Mouse (Mus musculus) gastrocnemius, adult 2 months (tissue): Measurements from ENCODE around the gene Sh3bp5l. TPM values are rescaled to one million over a fixed set of nuclear protein-coding genes. Genes with fewer than 3 reads are reported as not detected.
A peak's percentile ranks its signal among the peaks of the same experiment; 100 is the strongest.
"Not testable (repeated sequence)": the region's sequence is repeated elsewhere in the genome, so short reads cannot be mapped to it uniquely, and the experiment has no call there.

Experiments used
- DNase-seq: peaks from one replicate; pipeline ENCODE4 v3.0.0; 2022
- H3K27ac ChIP-seq: fragments of 200-600 bp; 2 replicates; pipeline ENCODE4 v1.8.1; 2022; ENCODE audit warnings: mild to moderate bottlenecking
- H3K4me3 ChIP-seq: fragments of 200-600 bp; 2 replicates; pipeline ENCODE4 v1.8.1; 2022; ENCODE audit warnings: mild to moderate bottlenecking, moderate library complexity
- CTCF ChIP-seq: fragments of 200-600 bp; IDR thresholded peaks from 2 replicates; pipeline ENCODE4 v1.8.1; 2022; ENCODE audit warnings: antibody characterized with exemption, mild to moderate bottlenecking, moderate library complexity
- intact Hi-C: fragments of 180-260 bp; cut with DNase I; formaldehyde crosslinking; loops from one replicate; pipeline ENCODE4 v1.15.1; 2025
- total RNA-seq, 2 experiments: library from RNA; stranded (reverse); gene quantifications; 2 replicates each; pipeline ENCODE4 v1.2.3; 2021

Gene Sh3bp5l
- total RNA-seq, 2 experiments from 2014 or later = 21.2 to 23.5 TPM

- TF ChIP-seq CTCF = no peak
- DNase-seq = no peak
- intact Hi-C loops = loop anchor here (2.0 to 5.0 kb wide), 2 partner anchors 76 to 133 kb away; partner anchors contain the start of gene Mrpl22
- Histone ChIP-seq H3K27ac (peak overlapping the region; percentile 89; the same call in 1 of the 2 replicates), H3K4me3 (peak overlapping the region; percentile 87)
These were observed 26.9 kb upstream of the Sh3bp5l start for GRCm38 (mm10) chr11:58303594-58303993.

GRCm38 (mm10) chr11:58305299-58305698 is 25.2 kb upstream of the Sh3bp5l start:
- intact Hi-C loops, H3K4me3 ChIP-seq, H3K27ac ChIP-seq: not testable (repeated sequence)

GRCm38 (mm10) chr11:58306860-58307308 is 23.6 kb upstream of the Sh3bp5l start, which contains the start of gene Zfp692:
TSS of gene Zfp692 (plus strand) at chr11:58307069.
- Histone ChIP-seq H3K4me3 (peak within 1 kb of the TSS; percentile 80), H3K27ac (peak within 1 kb of the TSS; percentile 82)
- TF ChIP-seq CTCF = no peak
- intact Hi-C loops = loop anchor here (2.0 kb wide), 1 partner anchor 298 kb away; the partner anchor contains the start of gene Larp1
- DNase-seq = peak; percentile 97

More at GRCm38 (mm10) chr11:58305299-58305698, 25.2 kb upstream of the Sh3bp5l start:
- DNase-seq = not testable (repeated sequence)

- Histone ChIP-seq H3K27ac (peak overlapping the region; percentile 82), H3K4me3 (peak overlapping the region; percentile 80)
- peak; percentile 16; the same call in 1 of the 2 replicates for TF ChIP-seq CTCF
- intact Hi-C loops = loop anchor here (2.0 kb wide), 1 partner anchor 299 kb away; the partner anchor contains the start of gene Larp1
- peak; percentile 71 for DNase-seq
These were observed 23.0 kb upstream of the Sh3bp5l start for GRCm38 (mm10) chr11:58307411-58308080.

- intact Hi-C loops = no loop called here
- H3K4me3 ChIP-seq = no peak overlapping the region
- DNase-seq = no peak
- no peak overlapping the region for H3K27ac ChIP-seq
- no peak for TF ChIP-seq CTCF
These were observed 21.9 kb upstream of the Sh3bp5l start for GRCm38 (mm10) chr11:58308661-58309060.

GRCm38 (mm10) chr11:58314069-58314468 is 16.5 kb upstream of the Sh3bp5l start:
- TF ChIP-seq CTCF = no peak
- intact Hi-C loops = no loop called here
- no peak overlapping the region for H3K27ac ChIP-seq
- H3K4me3 ChIP-seq = no peak overlapping the region
- DNase-seq = no peak

GRCm38 (mm10) chr11:58315536-58316168 is 14.9 kb upstream of the Sh3bp5l start:
- TF ChIP-seq CTCF = no peak
- DNase-seq = no peak
- intact Hi-C loops = no loop called here
- H3K27ac ChIP-seq = no peak overlapping the region
- H3K4me3 ChIP-seq = no peak overlapping the region

GRCm38 (mm10) chr11:58316344-58316743 is 14.2 kb upstream of the Sh3bp5l start:
- no peak for DNase-seq
- intact Hi-C loops = no loop called here
- TF ChIP-seq CTCF = no peak
- Histone ChIP-seq H3K4me3 (no peak overlapping the region), H3K27ac (no peak overlapping the region)

- Histone ChIP-seq H3K27ac (no peak overlapping the region), H3K4me3 (no peak overlapping the region)
- no peak for DNase-seq
- intact Hi-C loops = no loop called here
- no peak for TF ChIP-seq CTCF
These were observed 13.6 kb upstream of the Sh3bp5l start for GRCm38 (mm10) chr11:58316768-58317390.

GRCm38 (mm10) chr11:58322824-58323569 is 7.5 kb upstream of the Sh3bp5l start:
- intact Hi-C loops = loop anchor here (10.0 kb wide), 1 partner anchor 218 kb away; the partner anchor contains the start of gene Cnot8
- DNase-seq = peak; percentile 99
- Histone ChIP-seq H3K4me3 (peak overlapping the region; percentile 93), H3K27ac (peak overlapping the region; percentile 98)
- no peak for TF ChIP-seq CTCF

- no peak for TF ChIP-seq CTCF
- DNase-seq = no peak
- intact Hi-C loops = loop anchor here (10.0 kb wide), 1 partner anchor 219 kb away; the partner anchor contains the start of gene Cnot8
- H3K27ac ChIP-seq = peak overlapping the region; percentile 98
- H3K4me3 ChIP-seq = peak overlapping the region; percentile 93
These were observed 6.8 kb upstream of the Sh3bp5l start for GRCm38 (mm10) chr11:58323570-58324340.
